Mouse (Mus musculus): ENCODE results near the gene Fbxw8. TPM values are rescaled to one million over a fixed set of nuclear protein-coding genes. Genes with fewer than 3 reads are reported as not detected.

The Fbxw8 gene
- polyA plus RNA-seq, 1 experiment from 2014 or later: 26.0 TPM

- Histone ChIP-seq H3K9ac (ENCODE audit: low read length) (no peak overlapping the region), H3K9me3 (ENCODE audit: control insufficient read depth, low read length) (no peaks in the 10 kb centered on the region), H3K36me3 (ENCODE audit: control insufficient read depth, insufficient read depth, low read length) (peaks cover 3% of the 10 kb centered on the region), H3K4me1 (replicated peaks; ENCODE audit: control insufficient read depth, insufficient read depth, low read length) (peaks cover 5% of the 10 kb centered on the region), H3K27me3 (ENCODE audit: control insufficient read depth, insufficient read depth, low read depth, low read length) (no peaks in the 10 kb centered on the region), H3K27ac (ENCODE audit: low read length) (no peak overlapping the region), H3K4me3 (ENCODE audit: low read length) (no peak overlapping the region), H3K4me2 (ENCODE audit: low read depth, low read length) (no peak overlapping the region)
- 56% methylated on average over 10 of the region's 10 CpGs for WGBS
- no peak for ATAC-seq (ENCODE audit: low read depth)
Measured at GRCm38 (mm10) chr5:118064284-118064901, 90.9 kb downstream of the Fbxw8 start.

- Histone ChIP-seq H3K27me3 (ENCODE audit: control insufficient read depth, insufficient read depth, low read depth, low read length) (no peaks in the 10 kb centered on the region), H3K27ac (ENCODE audit: low read length) (no peak overlapping the region), H3K9ac (ENCODE audit: low read length) (no peak overlapping the region), H3K4me3 (ENCODE audit: low read length) (no peak overlapping the region), H3K4me1 (replicated peaks; ENCODE audit: control insufficient read depth, insufficient read depth, low read length) (peaks cover 5% of the 10 kb centered on the region), H3K9me3 (ENCODE audit: control insufficient read depth, low read length) (no peaks in the 10 kb centered on the region), H3K4me2 (ENCODE audit: low read depth, low read length) (no peak overlapping the region), H3K36me3 (ENCODE audit: control insufficient read depth, insufficient read depth, low read length) (peaks cover 3% of the 10 kb centered on the region)
- ATAC-seq (ENCODE audit: low read depth): 0 out of 2 replicates have a peak, but pooled peaks have one; percentile 8
- 44% methylated on average over 8 of the region's 8 CpGs for WGBS
Measured at GRCm38 (mm10) chr5:118063181-118063621, 92.1 kb downstream of the Fbxw8 start.

- H3K4me2 ChIP-seq (ENCODE audit: low read depth, low read length): no peak overlapping the region
- WGBS: 90% methylated on average over 18 of the region's 18 CpGs
- peaks cover 3% of the 10 kb centered on the region for H3K36me3 ChIP-seq (ENCODE audit: control insufficient read depth, insufficient read depth, low read length)
- no peak overlapping the region for H3K9ac ChIP-seq (ENCODE audit: low read length)
- H3K4me1 ChIP-seq (replicated peaks; ENCODE audit: control insufficient read depth, insufficient read depth, low read length): peaks cover 15% of the 10 kb centered on the region
- no peak overlapping the region for H3K27ac ChIP-seq (ENCODE audit: low read length)
- H3K9me3 ChIP-seq (ENCODE audit: control insufficient read depth, low read length): no peaks in the 10 kb centered on the region
- no peak for ATAC-seq (ENCODE audit: low read depth)
- H3K27me3 ChIP-seq (ENCODE audit: control insufficient read depth, insufficient read depth, low read depth, low read length): no peaks in the 10 kb centered on the region
- no peak overlapping the region for H3K4me3 ChIP-seq (ENCODE audit: low read length)
Measured at GRCm38 (mm10) chr5:118061391-118061790, 93.9 kb downstream of the Fbxw8 start.

GRCm38 (mm10) chr5:118059646-118060045 is 95.6 kb downstream of the Fbxw8 start:
- H3K4me2 ChIP-seq (ENCODE audit: low read depth, low read length): no peak overlapping the region
- ATAC-seq (ENCODE audit: low read depth): no peak
- no peaks in the 10 kb centered on the region for H3K9me3 ChIP-seq (ENCODE audit: control insufficient read depth, low read length)
- H3K36me3 ChIP-seq (ENCODE audit: control insufficient read depth, insufficient read depth, low read length): no peaks in the 10 kb centered on the region
- H3K27ac ChIP-seq (ENCODE audit: low read length): no peak overlapping the region
- 82% methylated on average over 9 of the region's 9 CpGs for WGBS
- H3K4me3 ChIP-seq (ENCODE audit: low read length): no peak overlapping the region
- no peaks in the 10 kb centered on the region for H3K27me3 ChIP-seq (ENCODE audit: control insufficient read depth, insufficient read depth, low read depth, low read length)
- no peak overlapping the region for H3K9ac ChIP-seq (ENCODE audit: low read length)
- H3K4me1 ChIP-seq (replicated peaks; ENCODE audit: control insufficient read depth, insufficient read depth, low read length): peaks cover 10% of the 10 kb centered on the region

- H3K9me3 ChIP-seq (ENCODE audit: control insufficient read depth, low read length): no peaks in the 10 kb centered on the region
- ATAC-seq (ENCODE audit: low read depth): no peak
- H3K27me3 ChIP-seq (ENCODE audit: control insufficient read depth, insufficient read depth, low read depth, low read length): no peaks in the 10 kb centered on the region
- 82% methylated on average over 10 of the region's 10 CpGs for WGBS
- H3K4me2 ChIP-seq (ENCODE audit: low read depth, low read length): no peak overlapping the region
- peaks cover 10% of the 10 kb centered on the region for H3K4me1 ChIP-seq (replicated peaks; ENCODE audit: control insufficient read depth, insufficient read depth, low read length)
- no peak overlapping the region for H3K27ac ChIP-seq (ENCODE audit: low read length)
- H3K4me3 ChIP-seq (ENCODE audit: low read length): no peak overlapping the region
- H3K36me3 ChIP-seq (ENCODE audit: control insufficient read depth, insufficient read depth, low read length): no peaks in the 10 kb centered on the region
- H3K9ac ChIP-seq (ENCODE audit: low read length): no peak overlapping the region
Measured at GRCm38 (mm10) chr5:118058858-118059257, 96.4 kb downstream of the Fbxw8 start.

GRCm38 (mm10) chr5:118057508-118058111 is 97.7 kb downstream of the Fbxw8 start:
- H3K4me2 ChIP-seq (ENCODE audit: low read depth, low read length): no peak overlapping the region
- WGBS: 38% methylated on average over 8 of the region's 8 CpGs
- no peak overlapping the region for H3K4me3 ChIP-seq (ENCODE audit: low read length)
- peak overlapping the region; percentile 39 for H3K27ac ChIP-seq (ENCODE audit: low read length)
- ATAC-seq (ENCODE audit: low read depth): peak; percentile 71
- H3K9me3 ChIP-seq (ENCODE audit: control insufficient read depth, low read length): no peaks in the 10 kb centered on the region
- H3K4me1 ChIP-seq (replicated peaks; ENCODE audit: control insufficient read depth, insufficient read depth, low read length): peaks cover 10% of the 10 kb centered on the region
- no peaks in the 10 kb centered on the region for H3K36me3 ChIP-seq (ENCODE audit: control insufficient read depth, insufficient read depth, low read length)
- no peaks in the 10 kb centered on the region for H3K27me3 ChIP-seq (ENCODE audit: control insufficient read depth, insufficient read depth, low read depth, low read length)
- H3K9ac ChIP-seq (ENCODE audit: low read length): no peak overlapping the region

- Histone ChIP-seq H3K4me3 (ENCODE audit: low read length) (no peak overlapping the region), H3K4me1 (replicated peaks; ENCODE audit: control insufficient read depth, insufficient read depth, low read length) (peaks cover 10% of the 10 kb centered on the region), H3K36me3 (ENCODE audit: control insufficient read depth, insufficient read depth, low read length) (no peaks in the 10 kb centered on the region), H3K4me2 (ENCODE audit: low read depth, low read length) (no peak overlapping the region), H3K27me3 (ENCODE audit: control insufficient read depth, insufficient read depth, low read depth, low read length) (no peaks in the 10 kb centered on the region), H3K27ac (ENCODE audit: low read length) (no peak overlapping the region), H3K9me3 (ENCODE audit: control insufficient read depth, low read length) (no peaks in the 10 kb centered on the region), H3K9ac (ENCODE audit: low read length) (no peak overlapping the region)
- ATAC-seq (ENCODE audit: low read depth): no peak
- 95% methylated on average over 2 of the region's 2 CpGs for WGBS
Measured at GRCm38 (mm10) chr5:118053205-118053604, 102.1 kb downstream of the Fbxw8 start.

- no peaks in the 10 kb centered on the region for H3K36me3 ChIP-seq (ENCODE audit: control insufficient read depth, insufficient read depth, low read length)
- 55% methylated on average over 8 of the region's 8 CpGs for WGBS
- H3K27ac ChIP-seq (ENCODE audit: low read length): no peak overlapping the region
- no peaks in the 10 kb centered on the region for H3K4me1 ChIP-seq (replicated peaks; ENCODE audit: control insufficient read depth, insufficient read depth, low read length)
- H3K27me3 ChIP-seq (ENCODE audit: control insufficient read depth, insufficient read depth, low read depth, low read length): no peaks in the 10 kb centered on the region
- H3K4me3 ChIP-seq (ENCODE audit: low read length): no peak overlapping the region
- H3K9ac ChIP-seq (ENCODE audit: low read length): no peak overlapping the region
- no peak for ATAC-seq (ENCODE audit: low read depth)
- H3K9me3 ChIP-seq (ENCODE audit: control insufficient read depth, low read length): no peaks in the 10 kb centered on the region
- H3K4me2 ChIP-seq (ENCODE audit: low read depth, low read length): no peak overlapping the region
Measured at GRCm38 (mm10) chr5:118051981-118052662, 103.1 kb downstream of the Fbxw8 start.

- no peak overlapping the region for H3K4me3 ChIP-seq (ENCODE audit: low read length)
- H3K9ac ChIP-seq (ENCODE audit: low read length): no peak overlapping the region
- H3K4me1 ChIP-seq (replicated peaks; ENCODE audit: control insufficient read depth, insufficient read depth, low read length): no peaks in the 10 kb centered on the region
- no peaks in the 10 kb centered on the region for H3K36me3 ChIP-seq (ENCODE audit: control insufficient read depth, insufficient read depth, low read length)
- no peaks in the 10 kb centered on the region for H3K9me3 ChIP-seq (ENCODE audit: control insufficient read depth, low read length)
- WGBS: 70% methylated on average over 4 of the region's 4 CpGs
- ATAC-seq (ENCODE audit: low read depth): no peak
- no peak overlapping the region for H3K4me2 ChIP-seq (ENCODE audit: low read depth, low read length)
- H3K27ac ChIP-seq (ENCODE audit: low read length): no peak overlapping the region
- no peaks in the 10 kb centered on the region for H3K27me3 ChIP-seq (ENCODE audit: control insufficient read depth, insufficient read depth, low read depth, low read length)
Measured at GRCm38 (mm10) chr5:118050743-118051142, 104.5 kb downstream of the Fbxw8 start.
